Mouse (Mus musculus) cortical plate, adult 2 months (tissue): Measurements from ENCODE around the gene Slc46a2. TPM values are rescaled to one million over a fixed set of nuclear protein-coding genes. Genes with fewer than 3 reads are reported as not detected.
A peak's percentile ranks its signal among the peaks of the same experiment; 100 is the strongest.

Source experiments
- H3K27ac ChIP-seq: fragments of 200-500 bp; 2 replicates; pipeline ENCODE4 v1.5.1; 2012; ENCODE audit warnings: low read length, control low read depth, inconsistent platforms; ENCODE audit not compliant: insufficient read depth
- H3K4me1 ChIP-seq: fragments of 200-500 bp; 2 replicates; pipeline ENCODE4 v1.6.1; 2011; ENCODE audit warnings: low read length; ENCODE audit not compliant: control insufficient read depth, insufficient read depth
- H3K4me3 ChIP-seq: fragments of 200-500 bp; 2 replicates; pipeline ENCODE4 v1.5.1; 2011; ENCODE audit warnings: mild to moderate bottlenecking, low read length, control low read depth; ENCODE audit not compliant: insufficient read depth
- CTCF ChIP-seq: fragments of 200-500 bp; IDR thresholded peaks from 2 replicates; pipeline ENCODE4 v1.5.1; 2011; ENCODE audit warnings: mild to moderate bottlenecking, control low read depth, low read length; ENCODE audit not compliant: insufficient read depth; ENCODE audit errors: extremely low read depth
- POLR2A ChIP-seq: fragments of 200-500 bp; IDR thresholded peaks from 2 replicates; pipeline ENCODE4 v1.6.1; 2011; ENCODE audit warnings: mild to moderate bottlenecking, low read length, control low read depth; ENCODE audit not compliant: insufficient read depth; ENCODE audit errors: extremely low read depth
- polyA plus RNA-seq: library from polyadenylated mRNA; depleted of rRNA; stranded (reverse); fragments of >200 nt; gene quantifications from 2 replicates; pipeline ENCODE4 v1.2.3, GENCODE M21; 2012

Slc46a2 gene
- polyA plus RNA-seq, 1 experiment: not detected

- H3K4me1 ChIP-seq: no peaks in the 10 kb centered on the region
- H3K4me3 ChIP-seq: no peak overlapping the region
- TF ChIP-seq CTCF: no peak
- no peak for TF ChIP-seq POLR2A
- H3K27ac ChIP-seq: no peak overlapping the region
These were observed 36.3 kb downstream of the Slc46a2 start for GRCm38 (mm10) chr4:59878595-59878994.

GRCm38 (mm10) chr4:59877025-59877424, 37.8 kb downstream of the Slc46a2 start:
- no peak overlapping the region for H3K27ac ChIP-seq
- H3K4me3 ChIP-seq: no peak overlapping the region
- no peaks in the 10 kb centered on the region for H3K4me1 ChIP-seq
- TF ChIP-seq CTCF (no peak), POLR2A (no peak)

GRCm38 (mm10) chr4:59876570-59876969, 38.3 kb downstream of the Slc46a2 start:
- Histone ChIP-seq H3K27ac (no peak overlapping the region), H3K4me3 (no peak overlapping the region), H3K4me1 (no peaks in the 10 kb centered on the region)
- TF ChIP-seq CTCF (no peak), POLR2A (no peak)

- Histone ChIP-seq H3K4me1 (peaks cover 5% of the 10 kb centered on the region; the same call in 1 of the 2 replicates), H3K27ac (no peak overlapping the region), H3K4me3 (no peak overlapping the region)
- TF ChIP-seq POLR2A: no peak
- TF ChIP-seq CTCF: no peak
These were observed 41.0 kb downstream of the Slc46a2 start for GRCm38 (mm10) chr4:59873830-59874229.

- no peak for TF ChIP-seq POLR2A
- no peak for TF ChIP-seq CTCF
These were observed 41.6 kb downstream of the Slc46a2 start for GRCm38 (mm10) chr4:59873240-59873639.

GRCm38 (mm10) chr4:59870859-59871591, 43.8 kb downstream of the Slc46a2 start:
- no peak overlapping the region for H3K27ac ChIP-seq
- TF ChIP-seq POLR2A (no peak), CTCF (peak; percentile 78)

More at GRCm38 (mm10) chr4:59873240-59873639, 41.6 kb downstream of the Slc46a2 start:
- Histone ChIP-seq H3K4me3 (no peak overlapping the region), H3K27ac (no peak overlapping the region), H3K4me1 (peaks cover 8% of the 10 kb centered on the region; the same call in 1 of the 2 replicates)

GRCm38 (mm10) chr4:59870433-59870832, 44.4 kb downstream of the Slc46a2 start:
- Histone ChIP-seq H3K4me1 (peaks cover 10% of the 10 kb centered on the region; the same call in 1 of the 2 replicates), H3K27ac (no peak overlapping the region), H3K4me3 (no peak overlapping the region)
- TF ChIP-seq CTCF: no peak
- no peak for TF ChIP-seq POLR2A

More at GRCm38 (mm10) chr4:59870859-59871591, 43.8 kb downstream of the Slc46a2 start:
- H3K4me3 ChIP-seq: no peak overlapping the region
- peaks cover 10% of the 10 kb centered on the region; the same call in 1 of the 2 replicates for H3K4me1 ChIP-seq

- Histone ChIP-seq H3K4me1 (peaks cover 10% of the 10 kb centered on the region; the same call in 1 of the 2 replicates), H3K27ac (no peak overlapping the region), H3K4me3 (no peak overlapping the region)
- no peak for TF ChIP-seq CTCF
- no peak for TF ChIP-seq POLR2A
These were observed 45.3 kb downstream of the Slc46a2 start for GRCm38 (mm10) chr4:59869488-59870057.

- no peak for TF ChIP-seq CTCF
- no peak for TF ChIP-seq POLR2A
- H3K4me3 ChIP-seq: no peak overlapping the region
- no peak overlapping the region for H3K27ac ChIP-seq
- peaks cover 10% of the 10 kb centered on the region; the same call in 1 of the 2 replicates for H3K4me1 ChIP-seq
These were observed 46.8 kb downstream of the Slc46a2 start for GRCm38 (mm10) chr4:59868086-59868485.

- Histone ChIP-seq H3K27ac (no peak overlapping the region), H3K4me3 (no peak overlapping the region), H3K4me1 (peaks cover 9% of the 10 kb centered on the region)
- TF ChIP-seq CTCF (no peak), POLR2A (no peak)
These were observed 51.0 kb downstream of the Slc46a2 start for GRCm38 (mm10) chr4:59863869-59864268.

GRCm38 (mm10) chr4:59862335-59862734, 52.5 kb downstream of the Slc46a2 start:
- H3K27ac ChIP-seq: 0 out of 2 replicates have a peak overlapping the region, but pooled peaks have one; percentile 63
- TF ChIP-seq CTCF (no peak), POLR2A (no peak)
- no peak overlapping the region for H3K4me3 ChIP-seq
- H3K4me1 ChIP-seq: peaks cover 5% of the 10 kb centered on the region
